Mouse (Mus musculus) liver, postnatal 0 days (tissue): Measurements from ENCODE around the gene Pakap. TPM values are rescaled to one million over a fixed set of nuclear protein-coding genes. Genes with fewer than 3 reads are reported as not detected.

ENCODE experiments used
- ATAC-seq: fragments of 200-750 bp; cut with Nextera tagmentation; 2 replicates; pipeline ENCODE4 v1.8.0; 2017; ENCODE audit warnings: mild to moderate bottlenecking, moderate library complexity
- DNase-seq: peaks from one replicate; pipeline ENCODE4 v3.0.0-alpha.2; 2016
- H3K27ac ChIP-seq: fragments of 300-500 bp; sonication (generic); 2 replicates; pipeline ENCODE4 v1.5.1; 2014; ENCODE audit warnings: antibody characterized with exemption, moderate library complexity, mild to moderate bottlenecking, low read depth
- H3K27me3 ChIP-seq: fragments of 300-500 bp; sonication (generic); 2 replicates; pipeline ENCODE4 v1.6.1; 2014; ENCODE audit warnings: low read length, control low read depth, mixed read lengths; ENCODE audit not compliant: insufficient read depth
- H3K36me3 ChIP-seq: fragments of 300-500 bp; sonication (generic); replicated peaks from 2 replicates; pipeline ENCODE4 v1.6.1; 2014; ENCODE audit warnings: mild to moderate bottlenecking, control low read depth, low read length, moderate library complexity, mixed read lengths; ENCODE audit not compliant: insufficient read depth
- H3K4me1 ChIP-seq: fragments of 300-500 bp; sonication (generic); 2 replicates; pipeline ENCODE4 v1.6.1; 2014; ENCODE audit warnings: antibody characterized with exemption, mild to moderate bottlenecking, control low read depth; ENCODE audit not compliant: insufficient read depth
- H3K4me2 ChIP-seq: fragments of 300-500 bp; sonication (generic); 2 replicates; pipeline ENCODE4 v1.6.1; 2014; ENCODE audit warnings: low read depth, mild to moderate bottlenecking, low read length, moderate library complexity, mixed read lengths
- H3K4me3 ChIP-seq: fragments of 300-500 bp; sonication (generic); 2 replicates; pipeline ENCODE4 v1.5.1; 2014; ENCODE audit warnings: low read depth, low read length
- H3K9ac ChIP-seq: fragments of 300-500 bp; sonication (generic); replicated peaks from 2 replicates; pipeline ENCODE4 v1.6.1; 2014; ENCODE audit warnings: mild to moderate bottlenecking, moderate library complexity
- H3K9me3 ChIP-seq: fragments of 300-500 bp; sonication (generic); 2 replicates; pipeline ENCODE4 v1.6.1; 2016; ENCODE audit warnings: mild to moderate bottlenecking, control low read depth, low read length, mixed read lengths
- CTCF ChIP-seq: sonication (generic); IDR thresholded peaks from 2 replicates; pipeline ENCODE4 v1.5.1; 2016; ENCODE audit warnings: antibody characterized with exemption, low read depth
- EP300 ChIP-seq: IDR thresholded peaks from 2 replicates; pipeline ENCODE4 v1.6.1; 2016; ENCODE audit warnings: antibody characterized with exemption, low read depth, mild to moderate bottlenecking
- WGBS: fragments of 180-500 bp; shearing (Covaris S2); extraction: QIAGEN DNeasy Blood & Tissue Kit; methylation state at CpG from one replicate; pipeline ENCODE4 v1.1.7; 2014; ENCODE audit not compliant: insufficient replicate concordance; 5-methylcytosine and 5-hydroxymethylcytosine counted together
- polyA plus RNA-seq: library from polyadenylated mRNA; unstranded; fragments of >200 nt; fragmentation: Nextera tagmentation; extraction: Ambion mirVana; gene quantifications from 2 replicates; pipeline ENCODE4 v1.2.1, GENCODE M21; 2015

The Pakap gene
- polyA plus RNA-seq, 1 experiment from 2014 or later = 0.79 TPM

DNA sequence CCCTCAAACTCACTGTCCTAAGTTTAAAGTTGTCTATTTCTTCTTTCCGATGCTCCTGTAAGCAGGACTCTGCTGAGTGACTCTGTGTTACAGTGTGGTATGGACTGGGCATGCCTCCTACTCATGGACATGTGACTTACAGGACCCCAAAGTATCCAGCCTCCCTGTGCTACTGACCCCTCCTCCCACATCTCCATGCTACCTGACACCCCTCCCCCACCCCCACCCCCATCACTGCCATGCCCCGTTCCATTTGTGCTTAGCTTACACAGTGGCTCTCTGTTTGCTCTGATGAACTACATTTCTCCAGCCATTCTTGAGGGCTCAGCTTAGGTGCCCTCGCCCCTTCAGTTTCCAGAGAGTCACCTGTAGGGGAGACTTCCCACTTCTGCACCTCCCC, 118.8 kb downstream of the Pakap start:
- WGBS = 58% methylated on average over 3 of the region's 3 CpGs
- no peaks in the 10 kb centered on the region for H3K36me3 ChIP-seq
- no peak overlapping the region for H3K4me2 ChIP-seq
- TF ChIP-seq EP300 (no peak), CTCF (no peak)
- no peaks in the 10 kb centered on the region for H3K4me1 ChIP-seq
- H3K4me3 ChIP-seq = no peak overlapping the region
- no peak for ATAC-seq
- DNase-seq = no peak
- H3K9me3 ChIP-seq = no peaks in the 10 kb centered on the region
- no peaks in the 10 kb centered on the region for H3K27me3 ChIP-seq
- no peak overlapping the region for H3K9ac ChIP-seq
- no peak overlapping the region for H3K27ac ChIP-seq

DNA sequence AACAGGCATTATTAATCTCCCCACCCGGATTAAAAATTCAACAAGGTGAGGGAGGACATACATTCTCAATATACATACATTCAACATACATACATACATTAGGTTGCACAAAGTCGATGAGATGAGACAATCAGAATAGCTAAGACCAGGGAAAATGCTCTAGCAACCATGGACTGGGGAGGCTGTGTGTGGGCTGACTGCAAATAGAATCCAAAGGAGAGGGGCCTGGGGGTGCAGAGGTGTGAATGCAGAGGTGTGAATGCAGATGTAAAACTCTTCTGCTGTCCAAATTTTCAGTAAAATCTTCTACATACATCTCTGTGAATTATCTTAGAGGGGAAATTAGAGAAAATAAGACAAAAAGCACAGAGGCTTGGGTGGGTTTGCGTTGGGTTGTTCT, 119.6 kb downstream of the Pakap start:
- 61% methylated on average over 3 of the region's 3 CpGs for WGBS
- no peaks in the 10 kb centered on the region for H3K4me1 ChIP-seq
- no peak overlapping the region for H3K4me3 ChIP-seq
- DNase-seq (no peak), ATAC-seq (no peak)
- no peaks in the 10 kb centered on the region for H3K9me3 ChIP-seq
- H3K27ac ChIP-seq = no peak overlapping the region
- no peak for TF ChIP-seq CTCF
- TF ChIP-seq EP300 = no peak
- no peaks in the 10 kb centered on the region for H3K36me3 ChIP-seq
- no peak overlapping the region for H3K9ac ChIP-seq
- no peaks in the 10 kb centered on the region for H3K27me3 ChIP-seq
- H3K4me2 ChIP-seq = no peak overlapping the region

DNA sequence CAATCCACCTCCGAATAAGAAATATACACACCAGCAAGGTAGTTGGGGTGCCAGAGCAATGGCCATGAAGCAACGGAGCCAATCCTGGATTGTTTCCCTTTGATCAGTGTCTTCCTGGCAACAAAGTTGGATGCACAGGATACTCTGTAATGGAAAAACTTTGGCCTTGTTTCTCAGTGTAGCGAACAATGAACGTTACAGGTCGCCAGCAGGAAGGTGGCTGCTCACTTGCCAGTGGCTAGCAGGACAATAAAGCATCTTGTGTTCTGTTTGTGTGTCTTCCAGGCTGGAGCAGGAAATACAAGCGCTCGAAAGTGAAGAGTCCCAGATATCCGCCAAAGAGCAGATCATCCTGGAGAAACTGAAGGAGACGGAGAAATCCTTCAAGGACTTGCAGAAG, 120.2 kb downstream of the Pakap start:
- 61% methylated on average over 9 of the region's 9 CpGs for WGBS
- H3K4me3 ChIP-seq = no peak overlapping the region

DNA sequence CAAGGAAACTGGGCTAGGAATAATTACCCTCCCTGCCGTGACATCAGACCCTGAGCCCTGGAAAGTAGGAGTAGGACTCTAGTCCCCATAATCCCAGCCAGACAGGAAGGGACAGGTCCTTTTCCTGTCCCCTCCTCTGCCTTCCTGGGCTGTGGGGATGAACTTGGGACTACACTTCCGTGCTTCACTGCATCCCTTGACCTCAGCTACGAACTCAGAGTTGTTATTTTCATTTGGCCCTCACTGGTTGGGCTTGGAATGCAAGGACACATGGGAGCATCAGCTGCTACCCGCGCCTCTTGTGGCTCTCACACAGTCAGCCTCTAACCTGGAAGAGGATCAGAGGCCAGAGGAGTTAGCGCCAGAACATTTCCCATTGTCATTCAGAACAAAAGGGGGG, 122.0 kb downstream of the Pakap start:
- no peak for TF ChIP-seq EP300
- no peak for TF ChIP-seq CTCF
- 60% methylated on average over 6 of the region's 6 CpGs for WGBS
- DNase-seq (no peak), ATAC-seq (no peak)
- no peaks in the 10 kb centered on the region for H3K27me3 ChIP-seq
- H3K9me3 ChIP-seq = no peaks in the 10 kb centered on the region
- no peak overlapping the region for H3K27ac ChIP-seq
- H3K4me2 ChIP-seq = no peak overlapping the region
- H3K9ac ChIP-seq = no peak overlapping the region
- no peaks in the 10 kb centered on the region for H3K4me1 ChIP-seq
- no peaks in the 10 kb centered on the region for H3K36me3 ChIP-seq
- no peak overlapping the region for H3K4me3 ChIP-seq

More for the DNA sequence above, 120.2 kb downstream of the Pakap start:
- Histone ChIP-seq H3K9ac (no peak overlapping the region), H3K9me3 (no peaks in the 10 kb centered on the region), H3K27me3 (no peaks in the 10 kb centered on the region), H3K4me1 (no peaks in the 10 kb centered on the region), H3K4me2 (no peak overlapping the region), H3K36me3 (no peaks in the 10 kb centered on the region), H3K27ac (no peak overlapping the region)
- ATAC-seq = no peak
- no peak for TF ChIP-seq CTCF
- TF ChIP-seq EP300 = no peak
- DNase-seq = no peak

DNA sequence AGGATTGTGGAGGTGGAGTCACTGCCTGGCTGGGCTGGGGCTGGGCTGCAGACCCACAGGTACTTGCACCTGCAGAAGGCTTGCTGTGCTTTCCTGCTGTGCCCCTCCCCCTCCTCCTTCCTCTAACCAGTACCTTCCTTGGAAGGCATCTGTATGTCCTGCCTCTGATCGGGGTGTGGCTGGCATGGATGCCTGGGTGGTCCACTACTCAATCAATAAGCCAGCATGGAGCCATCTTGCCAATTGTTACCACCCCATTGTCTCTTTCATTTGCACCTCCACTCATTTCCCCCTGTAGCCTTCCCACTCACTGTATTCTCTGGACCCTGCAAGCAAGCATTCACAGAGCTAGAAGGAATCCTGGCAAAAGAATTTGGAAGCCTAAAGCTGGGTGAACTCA, 122.8 kb downstream of the Pakap start:
- Histone ChIP-seq H3K27me3 (no peaks in the 10 kb centered on the region), H3K36me3 (no peaks in the 10 kb centered on the region), H3K4me1 (no peaks in the 10 kb centered on the region), H3K4me3 (no peak overlapping the region), H3K9ac (no peak overlapping the region), H3K4me2 (no peak overlapping the region), H3K9me3 (no peaks in the 10 kb centered on the region), H3K27ac (no peak overlapping the region)
- 42% methylated on average over 1 of the region's 1 CpGs for WGBS
- DNase-seq (no peak), ATAC-seq (no peak)
- TF ChIP-seq CTCF = no peak
- no peak for TF ChIP-seq EP300

DNA sequence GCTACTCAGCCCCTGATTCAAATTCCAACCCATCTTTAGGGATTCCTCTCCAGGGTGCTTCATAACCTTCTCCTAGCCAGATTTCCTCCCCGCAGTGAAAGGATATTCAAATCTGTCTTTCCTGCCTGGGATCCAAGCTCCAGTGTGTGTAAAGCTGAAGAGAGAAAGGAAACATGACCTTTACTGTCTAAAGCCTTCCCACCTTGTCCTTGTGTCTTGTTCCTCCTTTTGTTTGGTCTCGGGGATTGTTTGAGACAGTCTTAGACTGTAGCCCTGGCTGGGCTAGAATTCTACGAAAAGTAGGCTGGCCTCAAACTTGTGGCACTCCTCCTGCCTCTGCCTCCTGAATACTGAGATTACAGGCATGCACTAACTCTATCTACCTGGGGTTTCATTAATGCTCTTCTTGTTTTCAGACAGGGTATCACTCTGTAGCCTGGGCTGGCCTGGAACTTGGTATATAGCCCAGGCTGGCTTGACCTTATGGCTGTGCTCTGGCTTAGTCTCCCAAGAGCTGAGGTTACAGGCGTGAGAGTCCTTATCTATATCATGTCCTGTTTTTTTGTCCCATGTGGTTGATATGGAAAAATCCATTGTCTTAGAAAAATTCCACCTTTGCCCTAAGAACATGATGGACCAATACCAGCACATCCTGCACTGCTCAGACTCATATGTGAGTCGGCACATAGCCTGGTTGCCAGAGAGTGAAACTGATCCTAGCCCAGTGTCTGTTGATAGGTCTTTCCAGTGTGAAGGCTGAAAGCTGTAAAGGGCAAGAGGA, 126.6 kb downstream of the Pakap start:
- 62% methylated on average over 5 of the region's 5 CpGs for WGBS
- ATAC-seq = peak; percentile 27; the same call in 1 of the 2 replicates
- no peak overlapping the region for H3K27ac ChIP-seq

More for the DNA sequence above, 126.6 kb downstream of the Pakap start:
- Histone ChIP-seq H3K9me3 (no peaks in the 10 kb centered on the region), H3K36me3 (no peaks in the 10 kb centered on the region), H3K27me3 (no peaks in the 10 kb centered on the region), H3K9ac (no peak overlapping the region), H3K4me3 (no peak overlapping the region), H3K4me2 (no peak overlapping the region), H3K4me1 (no peaks in the 10 kb centered on the region)
- DNase-seq = no peak
- TF ChIP-seq CTCF (no peak), EP300 (no peak)
